Mouse (Mus musculus): ENCODE results near the gene Zkscan6. TPM values are rescaled to one million over a fixed set of nuclear protein-coding genes. Genes with fewer than 3 reads are reported as not detected.

Zkscan6 gene
- polyA plus RNA-seq, 1 experiment from 2014 or later, result 19.6 TPM

- Histone ChIP-seq H3K4me1 (replicated peaks) (peaks cover 25% of the 10 kb centered on the region), H3K36me3 (peaks cover 15% of the 10 kb centered on the region), H3K27me3 (no peaks in the 10 kb centered on the region), H3K9ac (no peak overlapping the region), H3K4me3 (no peak overlapping the region), H3K4me2 (no peak overlapping the region), H3K9me3 (no peaks in the 10 kb centered on the region), H3K27ac (replicated peaks) (no peak overlapping the region)
- ATAC-seq (ENCODE audit: low read depth), result no peak
- 91% methylated on average over 3 of the region's 3 CpGs for WGBS
Observed at GRCm38 (mm10) chr11:65781596-65781995, 25.4 kb upstream of the Zkscan6 start.

GRCm38 (mm10) chr11:65786160-65786559, 20.8 kb upstream of the Zkscan6 start:
- H3K27ac ChIP-seq (replicated peaks), result no peak overlapping the region
- ATAC-seq (ENCODE audit: low read depth), result no peak
- H3K9me3 ChIP-seq, result no peaks in the 10 kb centered on the region
- peak overlapping the region; percentile 99; the same call in 1 of the 2 replicates for H3K9ac ChIP-seq
- peak overlapping the region; percentile 76 for H3K4me2 ChIP-seq
- 91% methylated on average over 2 of the region's 2 CpGs for WGBS
- no peaks in the 10 kb centered on the region for H3K27me3 ChIP-seq
- H3K36me3 ChIP-seq, result no peaks in the 10 kb centered on the region
- 0 out of 2 replicates have a peak overlapping the region, but pooled peaks have one; percentile 99 for H3K4me3 ChIP-seq
- H3K4me1 ChIP-seq (replicated peaks), result peaks cover 20% of the 10 kb centered on the region

- H3K4me2 ChIP-seq, result peak overlapping the region; percentile 76
- no peaks in the 10 kb centered on the region for H3K36me3 ChIP-seq
- H3K27me3 ChIP-seq, result no peaks in the 10 kb centered on the region
- ATAC-seq (ENCODE audit: low read depth), result peak; percentile 92
- H3K27ac ChIP-seq (replicated peaks), result peak overlapping the region; percentile 92
- H3K4me3 ChIP-seq, result peak overlapping the region; percentile 99
- H3K4me1 ChIP-seq (replicated peaks), result peaks cover 20% of the 10 kb centered on the region
- WGBS, result under 1% methylated on average over 71 of the region's 71 CpGs
- H3K9ac ChIP-seq, result peak overlapping the region; percentile 99
- H3K9me3 ChIP-seq, result no peaks in the 10 kb centered on the region
Observed at GRCm38 (mm10) chr11:65787421-65788151, 19.4 kb upstream of the Zkscan6 start.

- H3K4me2 ChIP-seq, result peak within 1 kb of the TSS; percentile 76
- no peaks in the 10 kb centered on the region for H3K27me3 ChIP-seq
- H3K27ac ChIP-seq (replicated peaks), result peak within 1 kb of the TSS; percentile 92
- no peaks in the 10 kb centered on the region for H3K36me3 ChIP-seq
- under 1% methylated on average over 36 of the region's 36 CpGs for WGBS
- H3K4me3 ChIP-seq, result peak within 1 kb of the TSS; percentile 99
- peak within 1 kb of the TSS; percentile 99 for H3K9ac ChIP-seq
- peaks cover 20% of the 10 kb centered on the region for H3K4me1 ChIP-seq (replicated peaks)
- no peaks in the 10 kb centered on the region for H3K9me3 ChIP-seq
- ATAC-seq (ENCODE audit: low read depth), result peak; percentile 100
Observed at GRCm38 (mm10) chr11:65788154-65788553, 18.8 kb upstream of the Zkscan6 start, which contains the start of gene Map2k4. Map2k4 (minus strand) TSS chr11:65788297.

- no peak for ATAC-seq (ENCODE audit: low read depth)
- H3K4me2 ChIP-seq, result no peak overlapping the region
- no peaks in the 10 kb centered on the region for H3K36me3 ChIP-seq
- 82% methylated on average over 10 of the region's 10 CpGs for WGBS
- H3K9ac ChIP-seq, result no peak overlapping the region
- no peaks in the 10 kb centered on the region for H3K9me3 ChIP-seq
- no peaks in the 10 kb centered on the region for H3K4me1 ChIP-seq (replicated peaks)
- no peaks in the 10 kb centered on the region for H3K27me3 ChIP-seq
- no peak overlapping the region for H3K4me3 ChIP-seq
- H3K27ac ChIP-seq (replicated peaks), result no peak overlapping the region
Observed at GRCm38 (mm10) chr11:65794428-65795219, 12.4 kb upstream of the Zkscan6 start.

GRCm38 (mm10) chr11:65795896-65796295, 11.1 kb upstream of the Zkscan6 start:
- Histone ChIP-seq H3K4me1 (replicated peaks) (no peaks in the 10 kb centered on the region), H3K36me3 (no peaks in the 10 kb centered on the region), H3K27ac (replicated peaks) (no peak overlapping the region), H3K27me3 (no peaks in the 10 kb centered on the region), H3K9ac (no peak overlapping the region), H3K4me3 (no peak overlapping the region), H3K4me2 (no peak overlapping the region), H3K9me3 (no peaks in the 10 kb centered on the region)
- ATAC-seq (ENCODE audit: low read depth), result no peak
- WGBS, result 56% methylated on average over 1 of the region's 1 CpGs

GRCm38 (mm10) chr11:65801899-65802298, 5.1 kb upstream of the Zkscan6 start:
- no peaks in the 10 kb centered on the region for H3K27me3 ChIP-seq
- peaks cover 7% of the 10 kb centered on the region for H3K4me1 ChIP-seq (replicated peaks)
- no peaks in the 10 kb centered on the region for H3K36me3 ChIP-seq
- no peak overlapping the region for H3K27ac ChIP-seq (replicated peaks)
- H3K4me3 ChIP-seq, result no peak overlapping the region
- H3K4me2 ChIP-seq, result no peak overlapping the region
- 85% methylated on average over 3 of the region's 3 CpGs for WGBS
- H3K9me3 ChIP-seq, result no peaks in the 10 kb centered on the region
- ATAC-seq (ENCODE audit: low read depth), result no peak
- H3K9ac ChIP-seq, result no peak overlapping the region

GRCm38 (mm10) chr11:65806321-65806904, 562 bp upstream of the Zkscan6 start:
- H3K9ac ChIP-seq, result peak overlapping the region; percentile 84
- 3% methylated on average over 20 of the region's 20 CpGs for WGBS
- peak overlapping the region; percentile 81 for H3K4me2 ChIP-seq
- no peaks in the 10 kb centered on the region for H3K9me3 ChIP-seq
- no peaks in the 10 kb centered on the region for H3K27me3 ChIP-seq
- no peaks in the 10 kb centered on the region for H3K36me3 ChIP-seq
- H3K4me1 ChIP-seq (replicated peaks), result peaks cover 30% of the 10 kb centered on the region
- ATAC-seq (ENCODE audit: low read depth), result no peak; the same call in 1 of the 2 replicates
- peak overlapping the region; percentile 85 for H3K4me3 ChIP-seq
- peak overlapping the region; percentile 84; the same call in 1 of the 2 replicates for H3K27ac ChIP-seq (replicated peaks)

GRCm38 (mm10) chr11:65807601-65808000, 626 bp downstream of the Zkscan6 start:
- peak overlapping the region; percentile 84; the same call in 1 of the 2 replicates for H3K27ac ChIP-seq (replicated peaks)
- ATAC-seq (ENCODE audit: low read depth), result peak; percentile 20; the same call in 1 of the 2 replicates

GRCm38 (mm10) chr11:65812088-65812487, 5.1 kb downstream of the Zkscan6 start:
- WGBS, result 33% methylated on average over 5 of the region's 5 CpGs
- peak overlapping the region; percentile 17; the same call in 1 of the 2 replicates for H3K9ac ChIP-seq

More at GRCm38 (mm10) chr11:65807601-65808000, 626 bp downstream of the Zkscan6 start:
- peak overlapping the region; percentile 84 for H3K9ac ChIP-seq
- peaks cover 41% of the 10 kb centered on the region for H3K4me1 ChIP-seq (replicated peaks)
- H3K27me3 ChIP-seq, result no peaks in the 10 kb centered on the region
- peak overlapping the region; percentile 81 for H3K4me2 ChIP-seq
- WGBS, result 45% methylated on average over 7 of the region's 7 CpGs
- H3K36me3 ChIP-seq, result no peaks in the 10 kb centered on the region
- H3K4me3 ChIP-seq, result peak overlapping the region; percentile 85
- H3K9me3 ChIP-seq, result no peaks in the 10 kb centered on the region

GRCm38 (mm10) chr11:65814381-65814780, 7.4 kb downstream of the Zkscan6 start:
- no peak for ATAC-seq (ENCODE audit: low read depth)

More at GRCm38 (mm10) chr11:65812088-65812487, 5.1 kb downstream of the Zkscan6 start:
- Histone ChIP-seq H3K4me3 (no peak overlapping the region), H3K36me3 (peaks cover 28% of the 10 kb centered on the region), H3K9me3 (no peaks in the 10 kb centered on the region), H3K27me3 (no peaks in the 10 kb centered on the region), H3K27ac (replicated peaks) (no peak overlapping the region), H3K4me1 (replicated peaks) (peaks cover 43% of the 10 kb centered on the region), H3K4me2 (no peak overlapping the region)
- ATAC-seq (ENCODE audit: low read depth), result no peak

More at GRCm38 (mm10) chr11:65814381-65814780, 7.4 kb downstream of the Zkscan6 start:
- Histone ChIP-seq H3K4me3 (no peak overlapping the region), H3K4me1 (replicated peaks) (peaks cover 24% of the 10 kb centered on the region), H3K36me3 (peaks cover 34% of the 10 kb centered on the region), H3K27ac (replicated peaks) (no peak overlapping the region), H3K4me2 (no peak overlapping the region), H3K9ac (no peak overlapping the region), H3K9me3 (no peaks in the 10 kb centered on the region), H3K27me3 (no peaks in the 10 kb centered on the region)
- 86% methylated on average over 9 of the region's 9 CpGs for WGBS

Data from neural tube, embryonic 13.5 days (tissue).